Mouse (Mus musculus) liver, embryonic 14.5 days (tissue): ENCODE measurements around the gene Tagln2.

Experiments
- CTCF ChIP-seq: IDR thresholded peaks from 2 replicates; pipeline ENCODE4 v1.5.1; 2016; ENCODE audit warnings: antibody characterized with exemption, low read depth, control low read depth
- EP300 ChIP-seq: IDR thresholded peaks from 2 replicates; pipeline ENCODE4 v1.6.1; 2016; ENCODE audit warnings: antibody characterized with exemption, low read depth

DNA sequence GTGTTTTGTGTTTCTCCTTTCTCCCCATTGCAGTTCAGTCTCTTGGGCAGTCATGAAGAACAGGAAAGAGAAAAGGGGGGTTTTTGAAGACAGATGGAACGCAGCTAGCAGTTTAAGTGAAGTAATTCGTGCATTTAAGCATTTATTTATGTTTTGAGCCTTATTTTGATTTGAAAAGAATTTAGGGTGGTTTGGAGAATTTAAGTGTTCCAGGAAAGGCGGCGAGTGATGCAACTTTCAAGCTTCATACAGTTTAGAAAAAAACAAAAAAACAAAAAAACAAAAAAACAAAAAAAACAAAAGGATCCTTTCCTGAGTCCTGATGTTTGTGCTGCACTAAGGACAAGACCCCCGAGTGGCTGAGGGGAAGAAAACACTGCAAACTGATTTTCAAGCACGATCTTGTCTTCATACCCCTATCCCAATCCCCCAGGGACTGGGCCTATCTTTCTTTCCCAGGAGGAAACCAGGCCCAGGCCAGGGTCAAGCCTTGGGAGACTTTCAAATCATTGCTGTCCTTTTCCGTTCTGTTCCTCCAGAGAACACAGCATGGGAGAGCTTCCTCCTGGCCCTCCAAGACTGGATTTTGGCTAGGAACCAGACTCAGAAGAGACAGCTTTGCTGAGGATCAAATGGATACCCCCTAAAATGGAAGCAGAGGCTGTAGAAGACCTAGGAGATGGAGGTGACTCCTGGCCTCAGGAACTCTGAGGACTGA, 14.9 kb downstream of the Tagln2 start:
- TF ChIP-seq CTCF (no peak), EP300 (no peak)
